Mouse (Mus musculus): Measurements from ENCODE around the gene Eif2ak1.

The Eif2ak1 gene

GRCm38 (mm10) chr5:143817116-143817930, at the start of gene Eif2ak1:
TSS of gene Eif2ak1 (plus strand) at chr5:143817788.
- in situ Hi-C loops (cut with MboI, MseI): loop anchor here (5.0 kb wide), 6 partner anchors 60 to 380 kb away; partner anchors contain the start of genes Usp42 (in 2 of the 2) and Ccz1 (in 1 of the 2)

GRCm38 (mm10) chr5:143781951-143782350, 35.6 kb upstream of the Eif2ak1 start:
- in situ Hi-C loops (cut with MboI, MseI): no loop called here

- in situ Hi-C loops (cut with MboI, MseI): no loop called here
Measured at GRCm38 (mm10) chr5:143785391-143785790, 32.2 kb upstream of the Eif2ak1 start.

- in situ Hi-C loops (cut with MboI, MseI): loop anchor here in 1 of 2 experiments (10.0 kb wide), 1 partner anchor 1224 kb away; no protein-coding TSS in a partner anchor
Measured at GRCm38 (mm10) chr5:143801216-143801615, 16.4 kb upstream of the Eif2ak1 start.

GRCm38 (mm10) chr5:143804056-143804765, 13.4 kb upstream of the Eif2ak1 start:
- in situ Hi-C loops (cut with MboI, MseI): loop anchor here in 1 of 2 experiments (10.0 kb wide), 1 partner anchor 1221 kb away; no protein-coding TSS in a partner anchor

DNA sequence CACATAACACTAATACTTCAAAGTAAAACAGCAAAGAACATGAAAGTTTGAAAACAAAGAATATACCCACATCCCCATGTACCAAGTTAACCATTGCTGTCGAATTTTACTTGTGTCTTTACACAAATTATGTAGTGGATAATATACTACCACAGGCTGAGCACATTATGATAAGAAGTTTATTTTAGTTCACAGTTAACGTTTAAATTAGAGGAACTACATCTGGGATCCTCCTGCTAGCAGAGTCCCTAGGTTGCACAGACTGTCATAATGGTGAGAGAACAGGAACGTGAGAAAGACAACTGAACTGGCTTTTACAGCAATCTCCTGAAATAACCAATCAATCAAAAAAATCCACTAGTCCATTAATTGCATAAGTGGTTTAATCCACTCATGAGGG, 10.3 kb upstream of the Eif2ak1 start:
- in situ Hi-C loops (cut with MboI, MseI): loop anchor here in 1 of 2 experiments (10.0 kb wide), 1 partner anchor 1218 kb away; no protein-coding TSS in a partner anchor

DNA sequence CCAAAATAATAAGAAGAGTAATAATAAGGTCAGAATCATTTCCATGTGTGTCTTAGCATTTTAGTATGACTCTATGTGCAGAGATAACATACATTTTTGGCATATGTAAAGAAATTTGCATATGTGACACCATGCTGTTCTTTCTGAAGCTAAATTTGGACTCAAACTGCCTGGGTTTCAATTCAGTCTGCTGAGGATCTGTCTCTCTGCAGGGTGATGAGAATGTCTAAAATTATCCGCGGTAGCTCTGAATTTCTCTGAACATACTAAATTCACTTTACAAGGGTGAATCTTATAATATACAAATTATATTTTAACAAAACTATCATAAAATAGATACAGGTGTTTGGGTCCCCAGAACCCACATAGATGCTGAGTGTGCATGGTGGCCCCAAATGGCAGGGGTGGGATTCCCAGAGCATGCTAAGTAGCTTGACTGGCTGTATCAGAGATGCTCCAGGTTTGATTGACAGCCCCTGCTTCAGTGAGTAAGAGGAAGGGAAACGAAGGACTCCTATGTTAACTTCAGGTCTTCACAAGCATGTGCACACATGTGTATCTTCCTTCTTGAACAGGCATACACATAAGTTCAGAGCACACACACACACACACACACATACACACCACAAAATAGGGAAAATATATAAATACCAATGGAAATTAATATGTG, 8.0 kb upstream of the Eif2ak1 start:
- in situ Hi-C loops (cut with MboI, MseI): loop anchor here in 1 of 2 experiments (10.0 kb wide), 1 partner anchor 1215 kb away; no protein-coding TSS in a partner anchor

DNA sequence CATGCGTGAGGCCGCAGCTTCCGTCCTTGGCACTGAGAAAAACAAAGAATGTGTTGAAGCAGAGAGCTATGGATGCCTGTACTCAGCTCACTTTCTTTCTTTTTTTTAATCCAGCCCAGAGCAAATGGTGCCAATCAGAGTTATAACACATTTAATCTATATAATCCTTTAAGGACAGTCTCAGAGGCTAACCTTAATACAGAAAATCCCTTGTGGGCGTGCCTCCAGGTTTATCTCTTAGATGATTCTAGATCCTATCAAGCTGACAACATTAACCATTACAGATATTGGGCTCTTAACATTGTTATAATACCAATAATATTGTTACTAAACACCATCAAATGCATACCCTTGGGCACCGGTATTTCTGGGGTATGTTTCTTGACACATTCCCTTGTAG, 5.9 kb upstream of the Eif2ak1 start:
- in situ Hi-C loops (cut with MboI, MseI): no loop called here

DNA sequence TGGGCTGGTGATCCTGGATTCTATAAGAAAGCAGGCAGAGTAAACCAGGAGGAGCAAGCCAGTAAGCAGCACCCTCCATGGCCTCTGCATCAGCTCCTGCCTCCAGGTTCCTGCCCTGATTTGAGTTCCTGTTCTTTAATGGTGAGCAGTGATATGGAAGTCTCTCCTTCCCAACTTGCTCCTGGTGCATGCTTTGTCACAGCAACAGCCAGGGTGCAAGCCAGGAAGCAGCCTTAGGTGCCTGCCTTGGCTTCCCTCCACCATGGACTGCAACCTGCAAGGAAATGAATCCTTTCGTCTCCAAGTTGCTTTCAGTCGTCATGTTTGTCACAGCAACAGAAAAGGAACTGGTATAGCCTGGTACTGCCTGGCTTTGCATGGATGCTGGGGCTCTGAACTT, 3.0 kb upstream of the Eif2ak1 start:
- in situ Hi-C loops (cut with MboI, MseI): loop anchor here (5.0 kb wide), 6 partner anchors 63 to 377 kb away; partner anchors contain the start of genes Usp42 (in 2 of the 2) and Ccz1 (in 1 of the 2)

- in situ Hi-C loops (cut with MboI, MseI): loop anchor here (5.0 kb wide), 6 partner anchors 59 to 381 kb away; partner anchors contain the start of genes Usp42 (in 2 of the 2) and Ccz1 (in 1 of the 2)
Measured at GRCm38 (mm10) chr5:143817931-143818311, 333 bp downstream of the Eif2ak1 start.

- in situ Hi-C loops (cut with MboI, MseI): loop anchor here (5.0 kb wide), 6 partner anchors 59 to 381 kb away; partner anchors contain the start of genes Usp42 (in 2 of the 2) and Ccz1 (in 1 of the 2)
Measured at GRCm38 (mm10) chr5:143818461-143818860, 873 bp downstream of the Eif2ak1 start.

- in situ Hi-C loops (cut with MboI, MseI): loop anchor here (5.0 kb wide), 6 partner anchors 58 to 382 kb away; partner anchors contain the start of genes Usp42 (in 2 of the 2) and Ccz1 (in 1 of the 2)
Measured at GRCm38 (mm10) chr5:143818949-143819348, 1.4 kb downstream of the Eif2ak1 start.

DNA sequence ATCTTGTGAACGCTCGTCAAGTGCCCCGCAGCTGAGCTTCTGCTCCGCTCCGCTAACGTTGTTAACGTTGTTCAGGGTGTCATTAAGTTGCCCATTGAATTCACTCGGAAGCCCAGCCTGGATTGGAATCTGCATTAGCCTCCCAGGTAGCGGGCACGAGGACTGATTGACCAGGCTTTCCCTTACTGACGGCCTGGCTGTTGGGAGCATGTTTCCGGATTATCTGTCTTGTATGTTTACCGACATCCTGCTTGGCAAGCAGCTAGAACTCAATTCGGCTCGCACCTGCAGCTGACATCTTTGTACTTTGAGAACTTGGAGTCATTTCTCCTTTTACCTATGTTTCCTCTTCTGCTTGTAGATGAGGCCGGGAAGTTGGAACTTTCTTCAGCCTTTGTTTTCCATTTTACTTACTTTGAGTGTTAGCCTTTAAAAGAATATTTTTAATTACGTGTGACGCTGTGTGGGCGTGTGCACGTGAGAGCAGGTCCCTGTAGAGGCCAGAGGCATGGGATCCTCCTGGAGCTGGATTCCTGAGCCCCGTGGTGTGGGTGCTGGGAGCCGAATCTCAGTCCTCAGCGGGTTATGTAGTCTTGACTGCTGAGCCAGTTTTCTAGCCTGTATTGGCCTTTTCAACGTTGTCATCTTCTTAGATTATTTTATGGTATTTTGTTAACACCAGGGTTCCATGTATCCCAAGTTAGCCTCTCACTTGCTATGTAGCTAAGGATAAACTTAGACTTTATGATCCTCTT, 2.5 kb downstream of the Eif2ak1 start:
- in situ Hi-C loops (cut with MboI, MseI): loop anchor here (5.0 kb wide), 6 partner anchors 57 to 383 kb away; partner anchors contain the start of genes Usp42 (in 2 of the 2) and Ccz1 (in 1 of the 2)

GRCm38 (mm10) chr5:143820820-143821219, 3.2 kb downstream of the Eif2ak1 start:
- in situ Hi-C loops (cut with MboI, MseI): no loop called here

DNA sequence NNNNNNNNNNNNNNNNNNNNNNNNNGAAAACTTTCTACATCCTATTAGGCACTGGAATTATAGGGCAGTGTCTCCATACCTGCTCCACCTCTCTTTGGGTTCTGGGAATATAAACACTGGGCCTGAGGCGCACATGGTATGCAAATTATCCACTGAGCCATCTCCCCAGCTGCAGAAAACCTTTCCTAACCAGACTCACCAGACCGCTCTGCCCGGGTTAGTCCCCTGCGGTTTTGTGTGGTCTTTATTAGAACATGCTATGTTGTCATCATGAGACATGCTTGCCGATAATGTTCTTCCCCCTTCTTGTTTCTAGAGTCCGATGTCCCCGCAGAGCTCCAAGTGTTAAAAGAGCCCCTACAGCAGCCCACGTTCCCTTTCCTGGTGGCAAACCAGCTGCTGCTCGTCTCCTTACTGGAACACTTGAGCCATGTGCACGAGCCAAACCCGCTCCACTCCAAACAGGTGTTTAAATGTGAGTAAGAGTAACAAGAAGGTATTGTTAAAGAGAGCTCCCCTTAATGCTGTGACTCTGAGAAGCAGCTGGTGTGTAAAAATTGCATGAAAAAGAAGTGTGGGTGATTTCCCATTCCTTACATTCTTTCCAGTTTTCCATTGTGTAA, 54.1 kb downstream of the Eif2ak1 start:
- in situ Hi-C loops (cut with MboI, MseI): loop anchor here in 1 of 2 experiments (10.0 kb wide), 1 partner anchor 437 kb away; no protein-coding TSS in a partner anchor

GRCm38 (mm10) chr5:143874571-143874970, 57.0 kb downstream of the Eif2ak1 start:
- in situ Hi-C loops (cut with MboI, MseI): loop anchor here in 1 of 2 experiments (10.0 kb wide), 1 partner anchor 440 kb away; no protein-coding TSS in a partner anchor

GRCm38 (mm10) chr5:143885274-143885673, 67.7 kb downstream of the Eif2ak1 start:
- in situ Hi-C loops (cut with MboI, MseI): loop anchor here (5.0 to 25.0 kb wide), 4 partner anchors 163 to 910 kb away; no protein-coding TSS in a partner anchor

DNA sequence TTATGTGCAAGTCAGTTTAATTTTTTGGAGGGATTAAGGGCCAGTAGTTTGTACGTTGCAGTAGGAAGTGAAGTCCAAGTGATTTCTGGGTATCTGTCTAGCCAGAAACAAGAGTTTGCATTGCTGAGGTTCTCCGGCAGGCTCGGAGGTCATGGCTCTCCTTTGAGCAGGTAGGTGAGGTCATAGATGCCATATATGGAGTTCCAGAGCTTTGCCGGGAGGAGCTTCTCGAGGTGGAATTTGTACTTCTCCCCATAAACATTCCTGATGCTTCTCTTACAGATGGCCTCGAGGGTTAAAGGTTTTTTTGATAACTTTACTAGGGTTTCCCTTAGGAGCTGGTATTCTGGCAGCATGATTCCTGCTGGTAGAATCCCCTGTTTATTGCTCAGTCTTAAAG, 73.2 kb downstream of the Eif2ak1 start:
- in situ Hi-C loops (cut with MboI, MseI): loop anchor here in 1 of 2 experiments (25.0 kb wide), 2 partner anchors 328 to 897 kb away; no protein-coding TSS in a partner anchor

- in situ Hi-C loops (cut with MboI, MseI): loop anchor here in 1 of 2 experiments (25.0 kb wide), 2 partner anchors 330 to 895 kb away; no protein-coding TSS in a partner anchor
Measured at GRCm38 (mm10) chr5:143892255-143892886, 74.8 kb downstream of the Eif2ak1 start.

Measured in T-helper 17 cell (primary cell).